Mouse (Mus musculus): Measurements from ENCODE around the gene Gm3500. TPM values are rescaled to one million over a fixed set of nuclear protein-coding genes. Genes with fewer than 3 reads are reported as not detected.
"Not testable (repeated sequence)": the region's sequence is repeated elsewhere in the genome, so short reads cannot be mapped to it uniquely, and the experiment has no call there.

Gene Gm3500
- total RNA-seq (2021): not detected
- long read RNA-seq, experiment 1: 0 reads
- long read RNA-seq, experiment 2: 0 reads

- DNase-seq (ENCODE audit: low spot score in 2 of 2): not testable (repeated sequence)
Measured at GRCm38 (mm10) chr14:5388949-5389348, at the start of gene Gm3500. Gene Gm3500 (minus strand): TSS chr14:5389049.

GRCm38 (mm10) chr14:5334828-5335227, 54.0 kb downstream of the Gm3500 start, which contains the start of gene Gm3542:
Gene Gm3542 (minus strand): TSS chr14:5334928.
- DNase-seq (ENCODE audit: low spot score in 2 of 2): not testable (repeated sequence)

Other genes starting within 250 kb of the Gm3500 start
- gene Gm3317, start 224.5 kb downstream of the Gm3500 start, total RNA-seq (2021): not detected
- gene Gm8271, start 203.3 kb downstream of the Gm3500 start, total RNA-seq (2021): not detected
- gene Gm3526, start 128.5 kb downstream of the Gm3500 start, total RNA-seq (2021): not detected
- gene Gm3542, start 54.1 kb downstream of the Gm3500 start, total RNA-seq (2021): not detected
- gene Gm3194, start 66.4 kb upstream of the Gm3500 start, total RNA-seq (2021): under 1 TPM in 1 of 2 experiments, not detected in 1; 0.53 TPM
- gene Gm8246, start 88.8 kb upstream of the Gm3500 start, total RNA-seq (2021): not detected
- not detected for gene Gm3187, start 95.2 kb upstream of the Gm3500 start, total RNA-seq (2021)
- under 1 TPM in 1 of 2 experiments, not detected in 1; 0.19 TPM for gene Gm3488, start 112.6 kb upstream of the Gm3500 start, total RNA-seq (2021)
- gene Gm3532, start 149.4 kb upstream of the Gm3500 start, total RNA-seq (2021): not detected
- gene Gm8265, start 244.0 kb upstream of the Gm3500 start, total RNA-seq (2021): not detected

Data from adrenal gland, adult 18-20 months (tissue).